Comparison of ENCODE assay signal across 8 mouse cellular contexts in the genomic region with DNA sequence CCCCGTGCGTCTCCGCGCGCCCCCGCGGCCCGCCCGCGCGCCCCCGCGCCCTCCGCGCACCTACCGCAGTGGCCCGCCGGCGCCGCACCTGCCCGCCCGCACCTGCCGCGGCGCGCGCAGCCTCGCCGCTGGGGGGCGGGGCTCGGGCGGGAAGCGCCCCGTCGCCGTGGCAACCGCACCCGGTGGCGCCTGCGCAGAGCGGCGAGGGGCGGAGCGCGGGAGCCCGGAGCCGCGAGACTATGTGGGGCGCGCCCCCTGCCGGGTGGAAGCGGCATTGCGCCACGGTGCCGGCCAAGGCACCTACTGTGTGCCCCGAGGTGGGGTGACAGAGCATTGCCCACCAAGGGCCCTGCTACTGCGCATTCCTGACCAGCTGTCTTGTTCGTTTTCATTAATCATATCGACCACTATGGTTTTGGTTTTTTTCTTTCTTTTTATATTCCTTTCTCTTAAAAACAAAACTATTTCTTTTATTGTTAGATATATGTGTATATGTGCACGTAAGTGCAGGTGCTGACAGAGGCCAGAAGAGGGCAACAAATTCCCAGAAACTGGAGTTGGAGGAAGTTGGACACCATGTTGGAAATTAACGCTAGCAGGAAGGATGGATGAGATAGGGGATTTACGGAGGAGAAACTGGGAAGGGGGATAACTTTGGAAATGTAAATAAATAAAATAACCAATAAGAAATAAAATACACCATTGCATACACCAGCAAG. TPM values are rescaled to one million over a fixed set of nuclear protein-coding genes. Genes with fewer than 3 reads are reported as not detected.
DNase-seq lines count a peak whose midpoint lies in the region; ATAC-seq and TF ChIP-seq lines count a peak whose summit lies in the region.

Gene 2900026A02Rik, minus strand, starts transcription at position 90 of the 719 bp plus-strand sequence.

- 9% methylated on average over 45 of the region's 62 CpGs for WGBS in hindbrain, embryonic 14.5 days

- H3K27me3 ChIP-seq in hindbrain, embryonic 14.5 days (ENCODE audit: control insufficient read depth, insufficient read depth, low read length) = no peaks in the 10 kb centered on the region

- peak; percentile 33; the same call in 1 of the 2 replicates for ATAC-seq in hindbrain, embryonic 14.5 days (ENCODE audit: low FRiP score)

- peak; percentile 96 for TF ChIP-seq CTCF in gastrocnemius, adult 2 months (IDR thresholded peaks at IDR 0.05)

- H3K9me3 ChIP-seq in hindbrain, embryonic 14.5 days (ENCODE audit: control insufficient read depth, low read length) = no peaks in the 10 kb centered on the region

- H3K27ac ChIP-seq in gastrocnemius, adult 2 months = peak within 1 kb of the TSS; percentile 88
- H3K27ac ChIP-seq in hindbrain, embryonic 14.5 days = no peak within 1 kb of the TSS

- peak within 1 kb of the TSS; percentile 44 for H3K9ac ChIP-seq in hindbrain, embryonic 14.5 days

- DNase-seq in ZHBTc4 (ENCODE audit: low read depth, low spot score) = peak; percentile 91
- peak; percentile 84 to 90 for DNase-seq in cerebellum, postnatal 14 days
- DNase-seq in gastrocnemius, adult 2 months = peak; percentile 89
- peak; percentile 81 for DNase-seq in hindbrain, embryonic 14.5 days (ENCODE audit: low spot score)
- peak; percentile 57 for DNase-seq in left cerebral cortex, adult 11 months (ENCODE audit: low spot score)
- peak; percentile 74 for DNase-seq in lung, postnatal 25 days (ENCODE audit: low spot score)
- DNase-seq in retina, postnatal 1 day = peak; percentile 80
- DNase-seq in urinary bladder, postnatal 25 days (ENCODE audit: low spot score) = peak; percentile 93

- H3K4me3 ChIP-seq in gastrocnemius, adult 2 months = peak within 1 kb of the TSS; percentile 91
- peak within 1 kb of the TSS; percentile 58 for H3K4me3 ChIP-seq in hindbrain, embryonic 14.5 days (replicated peaks; ENCODE audit: low read length)

- H3K36me3 ChIP-seq in hindbrain, embryonic 14.5 days (replicated peaks; ENCODE audit: control insufficient read depth, insufficient read depth) = no peaks in the 10 kb centered on the region

- intact Hi-C loops in gastrocnemius, adult 2 months (cut with DNase I) = loop anchor here (1.0 kb wide), 1 partner anchor 41 kb away; no protein-coding TSS in a partner anchor

- peak within 1 kb of the TSS; percentile 69 for H3K4me2 ChIP-seq in hindbrain, embryonic 14.5 days (replicated peaks)

- H3K4me1 ChIP-seq in hindbrain, embryonic 14.5 days (replicated peaks; ENCODE audit: control insufficient read depth, insufficient read depth, low read length) = peaks cover 10% of the 10 kb centered on the region; the same call in 1 of the 2 replicates

RNA-seq across cellular contexts. Expression of gene 2900026A02Rik, which starts in this region (rescaled TPM):
- total RNA-seq in gastrocnemius, adult 2 months (2021) = 10 to 100 TPM; 19.6 to 24.6 TPM
- 2.5 and 2.6 TPM in 2 replicates for polyA plus RNA-seq in hindbrain, embryonic 14.5 days (2014; fragmentation: Nextera tagmentation; extraction: Ambion mirVana)
